Mouse (Mus musculus) CD4-positive, CD25-positive, alpha-beta regulatory T cell, adult 2 months (primary cell): Measurements from ENCODE around the gene Zfyve26.

Experiments
- DNase-seq: peaks from one replicate; pipeline ENCODE4 v3.0.0-alpha.2; 2012; ENCODE audit warnings: low read depth, low spot score

Gene Zfyve26

DNA sequence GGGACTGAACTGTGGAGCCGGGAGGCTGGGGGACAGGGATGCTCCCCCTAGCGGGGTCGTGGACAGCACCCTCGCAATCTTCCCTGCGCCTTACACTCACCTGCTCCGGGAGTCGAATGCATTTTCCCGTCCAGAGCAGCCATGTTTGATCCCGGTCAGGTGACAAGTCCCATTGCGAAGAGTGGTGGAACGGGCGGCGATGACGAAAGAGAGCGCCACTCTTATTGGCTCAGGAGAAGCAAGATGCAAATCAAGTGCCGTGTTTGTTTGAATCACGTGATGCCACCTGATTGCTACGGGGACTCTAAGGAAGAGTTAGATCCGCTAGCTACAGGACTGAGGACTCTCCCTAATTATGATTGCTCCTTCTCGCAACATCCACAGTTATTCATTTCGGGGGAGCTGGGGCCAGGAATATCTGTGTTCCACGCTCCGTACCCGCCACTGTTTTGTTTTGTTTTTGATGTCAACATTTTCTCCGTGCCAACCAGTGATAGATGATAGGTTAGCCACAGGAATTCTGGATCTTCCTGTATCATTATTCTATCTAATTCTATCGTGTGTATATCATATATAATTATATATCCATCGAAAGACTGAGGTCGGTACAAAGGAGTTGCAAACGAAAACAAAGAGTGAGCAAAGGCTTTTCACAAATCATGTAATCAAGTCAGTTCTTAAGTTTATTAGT is at the start of gene Zfyve26:
Gene Zfyve26, minus strand, starts transcription at position 179 of the 691 bp plus-strand sequence.
- peak; percentile 95 for DNase-seq

DNA sequence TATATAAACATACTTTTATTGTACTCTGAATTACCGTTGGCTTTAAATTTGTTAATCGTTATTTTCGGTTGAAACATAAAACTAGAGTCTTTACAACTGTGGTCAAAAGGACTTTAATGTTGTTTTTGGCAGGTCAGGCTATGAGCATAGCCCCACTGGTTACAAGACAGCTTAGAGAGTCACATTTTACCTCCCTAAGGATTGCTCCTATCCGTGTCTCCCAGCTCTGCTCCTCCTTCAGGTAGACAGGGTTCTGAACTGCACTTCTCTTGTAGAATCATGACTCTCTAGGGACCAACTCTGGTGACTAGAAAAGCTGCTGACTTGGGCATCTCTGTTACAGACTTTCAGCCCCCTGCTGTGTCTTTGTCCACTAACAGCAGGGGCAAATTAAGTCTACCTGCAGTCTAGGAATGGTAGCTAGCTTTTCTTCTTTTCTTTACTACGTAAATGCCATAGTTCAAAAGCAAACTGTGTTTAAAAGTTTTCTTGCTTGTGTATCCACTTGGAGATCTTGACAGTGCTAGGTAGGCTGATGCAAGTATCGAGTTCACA is 45.3 kb upstream of the Zfyve26 start:
- DNase-seq: no peak

DNA sequence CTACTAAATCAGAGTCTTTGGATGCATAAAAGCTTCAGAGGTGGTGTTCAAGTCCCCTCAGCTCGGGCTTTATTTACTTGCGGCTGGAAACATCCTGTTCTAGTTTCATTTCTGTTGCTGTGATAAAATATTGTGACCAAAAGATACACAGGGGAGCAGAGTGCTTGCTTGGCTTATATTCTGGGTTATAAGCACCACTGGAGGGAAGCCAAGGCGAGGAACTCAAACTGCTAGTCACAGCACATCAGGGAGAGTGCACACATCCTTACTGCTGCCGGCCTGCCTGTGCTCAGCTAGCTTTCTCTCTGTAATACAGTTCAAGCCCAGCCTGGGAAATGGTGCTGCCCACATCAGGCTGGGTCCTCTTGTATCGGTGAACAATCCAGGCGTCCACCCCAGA is 44.4 kb upstream of the Zfyve26 start:
- DNase-seq: no peak

DNA sequence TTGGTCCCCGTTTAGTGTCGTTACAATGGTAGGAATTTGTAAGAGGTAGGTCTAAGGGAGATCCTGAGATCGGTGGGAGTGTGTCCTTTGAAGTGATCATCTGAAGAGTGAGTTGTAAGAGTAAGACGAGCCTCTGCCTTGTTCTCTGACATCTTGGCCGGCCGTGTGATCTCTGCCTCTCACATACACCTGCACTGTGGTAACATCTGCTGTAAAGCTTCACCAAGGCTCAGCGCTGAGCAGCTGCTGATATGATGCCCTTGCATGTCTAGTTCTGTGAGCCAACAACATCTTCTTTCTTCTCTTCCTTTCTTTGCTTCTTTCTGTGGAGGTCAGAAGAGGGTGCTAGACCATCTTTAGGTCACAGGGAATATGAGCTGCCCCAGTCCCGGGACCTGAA is 42.7 kb upstream of the Zfyve26 start:
- no peak for DNase-seq

DNA sequence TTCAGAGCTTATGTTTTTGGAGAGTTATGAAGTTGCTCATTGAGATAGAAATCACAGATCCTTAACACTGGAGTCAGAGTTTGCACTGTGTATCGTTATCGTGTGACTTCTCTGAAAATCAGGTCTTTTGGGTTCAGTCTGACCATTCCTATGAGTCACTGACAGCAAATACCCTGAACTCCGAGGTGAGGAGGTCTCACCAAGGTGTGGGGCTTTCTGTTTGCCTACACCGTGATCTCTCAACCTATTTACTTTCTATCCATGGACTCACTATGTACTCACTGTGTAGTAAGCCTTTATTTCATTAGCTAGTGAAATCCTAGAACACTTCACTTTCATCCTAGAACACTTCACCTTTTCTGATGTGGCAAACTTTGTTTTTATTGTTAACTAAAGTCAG is 35.6 kb upstream of the Zfyve26 start:
- DNase-seq: no peak

DNA sequence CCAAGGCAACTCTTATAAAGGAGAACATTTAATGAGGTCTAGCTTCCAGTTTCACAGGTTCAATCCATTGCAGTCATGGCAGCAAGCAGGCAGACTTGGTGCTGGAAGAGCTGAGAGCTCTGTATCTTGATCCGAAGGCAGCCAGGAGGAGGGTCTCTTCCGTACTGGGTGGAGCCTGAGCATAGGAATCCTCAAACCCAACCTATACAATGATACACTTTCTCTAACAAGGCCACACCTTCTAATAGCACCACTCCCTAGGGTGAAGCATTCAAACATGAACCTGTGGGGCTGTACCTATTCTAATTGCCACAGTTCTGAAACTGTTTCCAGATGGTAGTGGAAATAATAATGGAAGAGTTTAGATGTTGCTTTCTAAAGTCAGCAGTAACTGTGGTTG is 34.5 kb upstream of the Zfyve26 start:
- no peak for DNase-seq

DNA sequence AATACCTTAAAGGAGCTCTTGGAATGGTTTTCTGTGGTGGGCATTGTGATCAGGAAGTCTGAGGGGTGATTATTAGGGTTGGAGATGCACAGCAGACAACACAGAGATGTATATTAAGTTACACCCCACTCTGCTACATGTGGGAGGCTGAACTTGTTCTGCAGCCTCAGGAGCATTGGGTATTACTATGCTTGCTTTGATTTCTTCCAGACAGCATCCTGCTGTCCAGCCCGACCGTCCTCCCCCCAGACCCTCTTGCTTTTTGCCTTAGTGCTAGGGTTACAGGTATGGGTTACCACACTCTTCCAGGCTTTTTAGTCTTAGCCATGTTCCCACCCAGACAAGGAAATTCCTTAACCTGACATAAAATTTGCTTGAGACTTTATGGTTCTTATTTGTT is 31.8 kb upstream of the Zfyve26 start:
- no peak for DNase-seq

DNA sequence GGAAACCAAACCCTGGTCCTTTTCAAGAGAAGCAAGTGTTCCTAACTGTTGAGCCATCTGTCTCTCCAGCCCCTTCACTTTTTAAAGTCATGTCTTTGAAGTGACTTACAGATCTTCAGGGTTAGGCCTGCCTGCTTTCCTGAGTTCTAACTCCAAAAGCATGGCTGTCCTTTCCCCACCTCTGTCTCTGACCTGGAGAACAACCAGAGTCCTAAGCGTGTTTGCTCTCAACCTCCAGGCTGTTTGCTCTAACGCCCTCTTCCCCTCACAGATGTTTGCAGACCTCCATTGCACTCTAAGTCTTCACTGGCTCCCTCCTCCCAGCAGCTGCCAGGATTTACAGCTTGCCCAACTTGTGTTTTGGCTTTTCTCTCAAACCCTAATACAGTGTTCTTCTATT is 30.6 kb upstream of the Zfyve26 start:
- no peak for DNase-seq

DNA sequence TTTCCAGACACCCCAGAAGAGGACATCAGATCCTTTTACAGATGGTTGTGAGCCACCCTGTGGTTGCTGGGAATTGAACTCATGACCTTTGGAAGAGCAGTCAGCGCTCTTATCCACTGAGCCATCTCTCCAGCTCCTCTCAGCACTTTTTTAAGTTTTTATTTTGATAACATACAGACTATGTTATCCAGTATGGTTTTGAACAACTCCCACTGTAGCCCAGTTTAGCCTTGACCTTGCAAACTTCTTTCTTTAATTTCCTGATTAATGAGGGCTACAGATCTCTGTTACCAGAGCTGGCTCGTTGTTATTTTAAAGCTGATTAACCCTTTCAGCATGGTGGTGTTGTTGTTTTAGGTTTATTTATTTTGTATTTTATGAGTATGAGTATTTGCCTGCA is 30.1 kb upstream of the Zfyve26 start:
- no peak for DNase-seq

DNA sequence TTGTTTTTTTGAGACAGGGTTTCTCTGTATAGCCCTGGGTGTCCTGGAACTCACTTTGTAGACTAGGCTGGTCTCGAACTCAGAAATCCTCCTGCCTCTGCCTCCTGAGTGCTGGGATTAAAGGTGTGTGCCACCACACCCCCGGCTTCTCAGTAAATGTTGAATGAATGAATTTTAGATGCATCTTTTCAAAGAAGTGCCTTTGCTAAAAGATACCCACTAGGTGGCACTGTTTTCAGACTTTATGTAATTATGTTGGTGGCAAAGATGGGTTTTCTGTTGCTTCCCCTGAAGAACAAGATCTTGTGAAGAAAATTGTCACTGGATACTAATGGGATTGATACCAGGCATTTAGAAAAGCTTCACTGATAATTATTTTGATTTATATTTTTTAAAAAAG is 26.4 kb upstream of the Zfyve26 start:
- peak; percentile 60 for DNase-seq

DNA sequence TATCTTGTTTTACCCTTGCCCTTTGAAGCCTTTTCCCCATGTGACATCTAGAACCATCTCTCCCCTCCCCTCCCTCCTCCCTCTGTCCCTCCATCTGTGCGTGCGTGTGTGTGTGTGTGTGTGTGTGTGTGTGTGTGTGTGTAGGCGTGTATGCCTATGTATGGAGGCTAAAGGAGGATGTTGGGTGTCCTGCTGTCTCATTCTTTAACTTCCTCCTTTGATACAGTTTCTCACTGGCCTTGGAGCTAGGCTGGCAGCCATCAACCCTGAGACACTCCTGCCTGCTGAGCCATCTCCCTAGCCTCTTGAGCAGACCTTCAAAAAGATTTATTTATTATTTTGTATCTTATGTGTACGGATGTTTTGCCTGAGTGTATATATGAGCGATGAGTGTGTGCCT is 24.8 kb upstream of the Zfyve26 start:
- no peak for DNase-seq

DNA sequence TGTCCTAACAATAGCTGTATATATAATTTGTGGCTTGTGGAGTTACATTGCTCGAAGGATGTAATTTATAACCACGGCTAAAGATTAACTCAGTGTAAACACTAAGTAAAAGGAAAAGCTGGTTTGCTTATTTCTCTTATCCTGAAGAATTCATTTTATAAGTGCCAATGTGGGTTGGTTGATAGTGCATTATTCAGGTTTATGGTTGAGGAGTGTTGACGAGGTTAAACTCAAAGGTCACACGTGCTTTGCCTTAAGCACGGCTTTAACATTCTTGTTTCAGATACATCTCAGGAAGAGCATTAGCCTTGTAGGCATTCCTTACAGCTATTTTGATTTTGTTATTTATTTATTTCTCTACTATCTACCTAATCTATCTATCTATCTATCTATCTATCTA is 21.2 kb upstream of the Zfyve26 start:
- no peak for DNase-seq

DNA sequence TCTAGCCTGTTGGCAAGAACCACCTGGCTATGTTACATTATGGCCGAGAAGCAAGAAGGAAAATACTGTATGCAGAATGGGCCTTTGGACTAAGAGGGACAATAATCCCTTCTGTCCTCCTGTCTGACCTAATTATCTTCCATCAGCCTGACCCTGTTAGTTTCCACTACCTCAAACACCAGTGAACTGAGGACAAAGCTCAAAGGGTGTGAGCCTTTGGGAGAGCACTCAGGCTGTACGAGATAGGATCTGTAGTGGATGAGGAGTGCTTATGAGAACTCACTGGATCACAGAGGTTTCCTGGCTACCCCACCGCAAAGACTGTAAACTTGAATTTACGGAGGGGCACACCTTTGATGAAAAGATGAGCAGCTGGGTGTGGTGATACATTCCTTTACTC is 17.6 kb upstream of the Zfyve26 start:
- no peak for DNase-seq

DNA sequence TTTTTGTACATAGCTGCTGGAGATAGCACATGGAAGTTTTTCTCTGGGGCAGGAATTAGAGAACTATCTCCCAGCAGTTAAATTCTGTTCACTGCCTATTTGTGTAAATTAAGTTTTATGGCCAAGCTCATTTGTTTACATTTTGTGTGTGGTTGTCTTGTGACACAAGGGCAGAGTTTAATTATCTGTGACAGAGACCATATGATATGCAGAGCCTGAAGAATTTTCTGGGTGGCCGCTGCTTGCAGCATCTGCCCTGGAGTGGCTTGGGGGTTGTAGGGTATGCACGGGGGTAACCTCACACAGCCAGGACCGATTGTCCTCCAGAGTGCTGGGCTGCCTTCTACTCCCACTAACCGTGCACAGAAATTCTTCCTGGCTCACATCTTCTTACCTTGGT is 9.9 kb upstream of the Zfyve26 start:
- DNase-seq: no peak

DNA sequence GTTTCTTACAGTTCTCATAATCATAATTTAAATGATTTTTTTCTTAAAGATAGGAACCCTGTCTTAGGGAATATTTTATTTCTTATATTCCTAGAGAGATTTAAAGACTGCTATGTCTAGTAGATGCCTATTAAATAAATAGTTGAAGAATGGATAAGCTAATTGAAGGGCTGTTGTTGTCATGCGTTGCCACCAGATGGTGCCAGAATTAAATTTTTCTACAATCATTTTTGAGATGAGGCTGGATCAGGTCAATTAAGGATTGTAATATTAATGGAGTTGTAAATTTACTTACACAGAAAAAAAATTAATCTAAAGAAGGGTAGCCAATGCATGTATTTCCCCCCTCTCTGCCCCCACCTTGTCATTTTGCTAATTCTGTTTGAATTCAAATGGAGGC is 9.0 kb upstream of the Zfyve26 start:
- DNase-seq: peak; percentile 17

DNA sequence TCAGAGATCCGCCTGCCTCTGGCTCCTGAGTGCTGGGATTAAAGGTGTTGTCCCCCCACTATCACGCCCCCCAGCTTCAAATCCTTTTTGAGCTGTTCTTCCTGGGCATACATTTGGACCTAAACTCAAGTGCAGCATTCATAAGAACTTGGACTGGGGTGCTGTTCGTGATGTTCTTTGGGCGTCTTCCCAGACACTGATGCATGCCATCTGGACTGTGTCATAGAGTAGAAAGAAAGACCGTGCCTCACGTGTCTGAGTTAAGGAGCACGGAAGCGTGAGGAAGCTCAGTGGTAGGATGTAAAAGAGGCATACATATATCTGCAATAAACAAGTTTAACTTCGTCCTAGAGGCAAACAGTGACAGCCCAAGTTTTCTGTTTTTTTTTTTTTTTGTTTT is 5.7 kb upstream of the Zfyve26 start:
- DNase-seq: no peak

DNA sequence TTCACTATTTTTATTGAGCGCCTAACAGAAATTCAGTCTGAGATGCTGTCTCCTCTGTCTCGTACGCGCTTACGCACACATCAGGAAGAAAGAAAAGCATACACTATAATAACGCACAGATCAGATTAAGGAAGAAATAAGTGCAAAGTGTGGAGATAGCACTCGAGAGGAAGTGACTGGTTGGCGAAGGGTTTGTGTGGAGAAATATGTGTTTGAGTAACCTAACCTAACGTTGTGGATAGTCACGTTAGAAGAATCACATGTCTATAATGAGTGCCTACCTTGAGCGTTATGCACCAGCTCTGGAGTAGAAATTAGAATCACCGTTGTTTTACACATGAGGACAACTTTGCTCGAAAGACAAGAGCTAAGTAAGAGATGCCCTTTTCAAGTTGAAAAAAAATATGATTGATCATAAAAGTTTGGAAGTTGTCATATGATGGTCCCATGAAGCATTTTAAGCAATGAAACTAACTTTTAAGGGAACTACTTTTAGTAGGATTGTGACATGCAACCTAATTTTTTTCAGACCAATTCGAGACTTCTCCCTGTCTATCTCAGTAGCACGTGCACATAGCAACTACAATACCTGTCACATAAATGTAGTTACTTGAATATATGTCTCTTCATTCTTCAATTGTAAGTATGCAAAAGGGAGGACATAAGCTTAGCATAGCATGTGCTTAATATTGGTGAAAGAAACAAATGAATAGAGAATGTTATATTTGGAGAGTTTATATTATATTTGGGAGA is 2.0 kb upstream of the Zfyve26 start:
- peak; percentile 11 for DNase-seq

DNA sequence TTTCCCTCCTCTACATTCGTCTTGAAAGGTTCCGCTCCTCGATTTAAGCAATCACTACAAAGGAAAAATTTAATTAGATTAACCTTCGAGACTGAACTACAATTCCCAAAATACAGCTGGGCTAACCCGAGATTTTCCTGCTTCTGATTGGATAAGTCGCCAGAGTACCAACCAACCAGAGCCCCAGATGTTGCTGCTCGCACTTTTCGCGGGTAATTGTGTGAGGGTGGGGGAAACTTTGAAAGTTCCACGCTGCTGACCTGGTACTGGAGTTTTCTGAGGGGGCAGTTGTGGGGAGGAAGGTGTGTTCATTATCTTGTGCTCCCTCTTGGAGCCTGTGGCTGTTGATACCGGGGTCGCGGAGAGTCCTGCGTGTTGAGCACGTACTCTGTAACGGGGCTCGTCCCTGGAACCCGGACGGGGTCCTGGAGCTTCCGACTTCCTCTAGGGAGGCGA is 1.0 kb upstream of the Zfyve26 start, which contains the start of gene Rad51b:
Gene Rad51b, plus strand, starts transcription at position 162 of the 456 bp plus-strand sequence.
- DNase-seq: peak; percentile 89

DNA sequence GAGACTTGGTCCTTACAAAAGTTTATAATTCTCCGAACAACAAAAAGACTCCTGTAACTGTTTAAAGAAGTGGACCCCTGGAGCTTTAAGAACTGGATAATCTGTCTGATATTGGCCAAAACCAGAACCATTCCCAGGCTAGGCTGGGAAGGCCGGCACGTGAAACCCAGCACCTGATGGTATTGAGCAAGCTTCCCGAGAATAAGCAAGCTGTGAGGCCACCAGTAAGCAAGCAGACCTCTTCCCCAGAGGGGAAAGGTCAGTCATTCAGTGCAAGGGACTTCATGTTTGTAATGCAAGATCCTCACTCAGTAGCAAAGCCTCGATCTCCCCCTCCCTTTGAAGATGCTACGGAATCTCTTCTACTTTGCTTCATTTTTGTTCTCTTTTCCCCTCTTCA is 3.2 kb downstream of the Zfyve26 start:
- DNase-seq: no peak

DNA sequence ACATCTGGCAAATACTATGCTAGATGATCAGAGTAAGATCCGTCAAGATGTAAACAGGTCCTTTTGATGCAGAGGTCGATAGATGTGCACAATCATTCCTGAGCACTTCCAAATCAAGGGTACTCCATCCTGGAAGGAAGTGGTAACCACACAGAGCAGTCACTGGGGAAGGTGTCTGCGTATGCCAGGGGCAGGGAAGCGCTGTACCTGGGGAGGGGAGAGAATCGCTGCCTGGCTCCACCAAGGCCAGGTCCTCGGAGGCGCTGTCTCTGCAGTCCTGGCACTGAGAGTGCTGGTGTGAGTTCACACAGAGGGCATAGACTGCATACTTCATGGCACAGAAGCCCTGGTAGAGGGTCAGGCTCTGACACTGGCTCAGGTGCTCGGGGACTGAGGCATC is 13.5 kb downstream of the Zfyve26 start:
- no peak for DNase-seq

DNA sequence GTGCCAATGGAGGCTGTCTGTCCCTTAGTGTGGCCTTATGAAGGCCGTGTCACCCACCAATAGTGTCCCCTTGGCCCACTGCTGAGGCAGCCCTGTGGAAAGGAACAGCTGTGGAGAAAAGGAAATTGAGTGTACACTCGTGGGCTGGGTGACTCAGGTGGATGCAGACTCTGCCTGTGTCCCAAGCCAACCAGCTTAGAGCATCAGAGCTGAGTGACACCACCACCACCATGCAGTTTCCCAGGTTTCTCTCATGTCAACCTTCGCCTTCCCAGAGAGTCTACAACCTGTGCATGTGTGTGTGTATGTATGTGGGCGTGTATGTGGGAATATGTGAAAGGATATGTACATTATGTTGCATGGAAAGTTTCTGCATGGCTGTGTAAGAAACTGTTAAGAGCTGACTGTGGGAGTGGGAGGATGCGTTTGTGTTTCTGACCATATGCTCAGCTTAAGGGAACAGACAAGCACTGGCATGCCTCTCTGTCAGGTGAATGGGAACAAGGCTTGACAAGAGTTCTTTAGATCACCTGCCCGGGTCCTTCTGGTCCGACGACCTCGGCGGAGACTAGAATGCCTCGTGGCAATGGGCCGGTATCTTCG is 16.5 kb downstream of the Zfyve26 start:
- DNase-seq: no peak

DNA sequence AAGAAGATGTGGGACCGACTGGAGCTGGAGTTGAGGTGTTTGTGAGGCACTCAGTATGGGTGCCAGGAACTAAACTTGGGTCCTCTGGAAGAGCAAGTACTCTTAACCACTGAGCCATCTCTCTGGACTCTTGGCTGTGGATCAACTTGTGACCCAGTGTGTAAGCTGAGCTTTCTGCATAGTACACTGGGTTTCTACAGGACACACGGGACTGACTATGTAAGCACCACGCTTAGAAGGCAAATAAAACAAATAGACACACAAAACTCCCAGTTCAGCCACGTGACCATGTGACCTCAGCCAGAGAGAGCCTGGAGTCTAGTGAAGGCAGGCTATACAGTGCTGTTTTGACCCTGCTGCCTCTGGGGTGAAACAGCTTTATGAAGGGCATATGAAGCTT is 23.5 kb downstream of the Zfyve26 start:
- no peak for DNase-seq

DNA sequence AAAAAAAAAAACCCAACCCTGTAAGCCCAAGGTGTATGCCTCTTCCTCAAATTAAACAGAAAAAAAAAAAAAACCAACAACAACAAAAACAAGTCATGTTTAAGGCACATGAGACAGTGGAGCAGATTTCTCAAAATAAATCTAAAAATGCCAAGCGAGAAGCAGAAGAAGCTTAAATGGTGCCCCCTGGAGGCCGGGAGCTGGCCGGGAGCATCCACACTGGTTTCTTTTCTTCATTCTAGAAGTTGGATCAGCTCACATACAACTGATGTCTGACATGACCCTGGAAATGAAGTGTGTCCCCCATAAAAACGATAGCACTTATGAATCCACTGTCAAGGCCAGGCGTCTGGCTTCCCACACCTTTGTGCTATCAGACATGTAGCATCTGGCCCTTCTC is 35.1 kb downstream of the Zfyve26 start:
- DNase-seq: peak; percentile 25
